Mouse (Mus musculus) layer of hippocampus, adult 8-10 months (tissue): ENCODE results near the gene Kcnk5. TPM values are rescaled to one million over a fixed set of nuclear protein-coding genes. Genes with fewer than 3 reads are reported as not detected.
A peak's percentile ranks its signal among the peaks of the same experiment; 100 is the strongest.

Source experiments
- DNase-seq, 2 experiments: peaks; one replicate each; pipeline ENCODE4 v3.0.0; 2022; ENCODE audit warnings: low spot score in 2 of 2
- total RNA-seq, 4 experiments: library from RNA; stranded (reverse); gene quantifications; 2 replicates each; pipeline ENCODE4 v1.2.4; 2022

Gene Kcnk5
- total RNA-seq = under 1 TPM; 0.33 to 0.71 (median 0.48) TPM

- DNase-seq = peak; percentile 45 to 59
These were observed at the start of gene Kcnk5 for GRCm38 (mm10) chr14:20181466-20181921. Gene Kcnk5, minus strand, starts transcription at chr14:20181809.

- DNase-seq = no peak
These were observed 48.5 kb upstream of the Kcnk5 start for GRCm38 (mm10) chr14:20230063-20230491.

GRCm38 (mm10) chr14:20229437-20229836 lies 47.8 kb upstream of the Kcnk5 start:
- DNase-seq = no peak

- DNase-seq = no peak
These were observed 46.7 kb upstream of the Kcnk5 start for GRCm38 (mm10) chr14:20228336-20228735.

- DNase-seq = no peak
These were observed 45.4 kb upstream of the Kcnk5 start for GRCm38 (mm10) chr14:20226982-20227381.

- DNase-seq = no peak
These were observed 44.9 kb upstream of the Kcnk5 start for GRCm38 (mm10) chr14:20226488-20226887.

GRCm38 (mm10) chr14:20225525-20225924 lies 43.9 kb upstream of the Kcnk5 start:
- DNase-seq = no peak

- no peak for DNase-seq
These were observed 43.1 kb upstream of the Kcnk5 start for GRCm38 (mm10) chr14:20224576-20225218.

GRCm38 (mm10) chr14:20224163-20224562 lies 42.6 kb upstream of the Kcnk5 start:
- DNase-seq = peak in 1 of 2 experiments; percentile 11

GRCm38 (mm10) chr14:20223253-20223652 lies 41.6 kb upstream of the Kcnk5 start:
- DNase-seq = no peak

- DNase-seq = no peak
These were observed 39.5 kb upstream of the Kcnk5 start for GRCm38 (mm10) chr14:20221083-20221482.

- no peak for DNase-seq
These were observed 38.2 kb upstream of the Kcnk5 start for GRCm38 (mm10) chr14:20219849-20220248.

GRCm38 (mm10) chr14:20217299-20217864 lies 35.8 kb upstream of the Kcnk5 start:
- DNase-seq = no peak

GRCm38 (mm10) chr14:20216561-20217298 lies 35.1 kb upstream of the Kcnk5 start:
- DNase-seq = no peak

GRCm38 (mm10) chr14:20215826-20216225 lies 34.2 kb upstream of the Kcnk5 start:
- DNase-seq = no peak

GRCm38 (mm10) chr14:20214125-20214524 lies 32.5 kb upstream of the Kcnk5 start:
- no peak for DNase-seq

GRCm38 (mm10) chr14:20211754-20212601 lies 30.4 kb upstream of the Kcnk5 start:
- DNase-seq = no peak

- DNase-seq = no peak
These were observed 28.3 kb upstream of the Kcnk5 start for GRCm38 (mm10) chr14:20209926-20210325.

GRCm38 (mm10) chr14:20208435-20208834 lies 26.8 kb upstream of the Kcnk5 start:
- DNase-seq = no peak

- no peak for DNase-seq
These were observed 24.1 kb upstream of the Kcnk5 start for GRCm38 (mm10) chr14:20205747-20206146.

- no peak for DNase-seq
These were observed 21.7 kb upstream of the Kcnk5 start for GRCm38 (mm10) chr14:20203301-20203700.
